Mouse (Mus musculus): Measurements from ENCODE around the gene Nfil3.
A peak's percentile ranks its signal among the peaks of the same experiment; 100 is the strongest.

The Nfil3 gene

GRCm38 (mm10) chr13:52980951-52981421 is at the start of gene Nfil3:
Gene Nfil3 (minus strand): TSS chr13:52981073.
- DNase-seq (ENCODE audit: low read depth), result peak; percentile 89

GRCm38 (mm10) chr13:53024285-53024684 is 43.4 kb upstream of the Nfil3 start:
- DNase-seq (ENCODE audit: low read depth), result peak; percentile 29

GRCm38 (mm10) chr13:53020282-53020681 is 39.4 kb upstream of the Nfil3 start:
- DNase-seq (ENCODE audit: low read depth), result no peak

- no peak for DNase-seq (ENCODE audit: low read depth)
Observed at GRCm38 (mm10) chr13:53019532-53019931, 38.7 kb upstream of the Nfil3 start.

GRCm38 (mm10) chr13:53018976-53019375 is 38.1 kb upstream of the Nfil3 start:
- peak; percentile 57 for DNase-seq (ENCODE audit: low read depth)

- DNase-seq (ENCODE audit: low read depth), result peak; percentile 35
Observed at GRCm38 (mm10) chr13:53017983-53018382, 37.1 kb upstream of the Nfil3 start.

GRCm38 (mm10) chr13:53017117-53017516 is 36.2 kb upstream of the Nfil3 start:
- no peak for DNase-seq (ENCODE audit: low read depth)

GRCm38 (mm10) chr13:53011426-53011825 is 30.6 kb upstream of the Nfil3 start:
- DNase-seq (ENCODE audit: low read depth), result no peak

- DNase-seq (ENCODE audit: low read depth), result peak; percentile 13
Observed at GRCm38 (mm10) chr13:53008489-53009184, 27.8 kb upstream of the Nfil3 start.

GRCm38 (mm10) chr13:53007781-53008180 is 26.9 kb upstream of the Nfil3 start:
- DNase-seq (ENCODE audit: low read depth), result peak; percentile 33

- DNase-seq (ENCODE audit: low read depth), result no peak
Observed at GRCm38 (mm10) chr13:53003286-53003685, 22.4 kb upstream of the Nfil3 start.

GRCm38 (mm10) chr13:53001511-53001935 is 20.6 kb upstream of the Nfil3 start:
- DNase-seq (ENCODE audit: low read depth), result peak; percentile 80

GRCm38 (mm10) chr13:53000481-53000880 is 19.6 kb upstream of the Nfil3 start:
- DNase-seq (ENCODE audit: low read depth), result no peak

- DNase-seq (ENCODE audit: low read depth), result no peak
Observed at GRCm38 (mm10) chr13:52998541-52998940, 17.7 kb upstream of the Nfil3 start.

GRCm38 (mm10) chr13:52997806-52998205 is 16.9 kb upstream of the Nfil3 start:
- no peak for DNase-seq (ENCODE audit: low read depth)

- no peak for DNase-seq (ENCODE audit: low read depth)
Observed at GRCm38 (mm10) chr13:52996201-52996600, 15.3 kb upstream of the Nfil3 start.

- peak; percentile 80 for DNase-seq (ENCODE audit: low read depth)
Observed at GRCm38 (mm10) chr13:52994197-52994881, 13.5 kb upstream of the Nfil3 start.

GRCm38 (mm10) chr13:52990139-52990538 is 9.3 kb upstream of the Nfil3 start:
- peak; percentile 32 for DNase-seq (ENCODE audit: low read depth)

GRCm38 (mm10) chr13:52989005-52989404 is 8.1 kb upstream of the Nfil3 start:
- DNase-seq (ENCODE audit: low read depth), result no peak

GRCm38 (mm10) chr13:52987880-52988279 is 7.0 kb upstream of the Nfil3 start:
- no peak for DNase-seq (ENCODE audit: low read depth)

- DNase-seq (ENCODE audit: low read depth), result no peak
Observed at GRCm38 (mm10) chr13:52986215-52986780, 5.4 kb upstream of the Nfil3 start.

GRCm38 (mm10) chr13:52985508-52986214 is 4.8 kb upstream of the Nfil3 start:
- peak; percentile 66 for DNase-seq (ENCODE audit: low read depth)
